Mouse (Mus musculus) kidney, adult 8-10 months (tissue): Measurements from ENCODE around the gene Rarres1.
A peak's percentile ranks its signal among the peaks of the same experiment; 100 is the strongest.

Source experiments
- DNase-seq, 2 experiments: peaks; one replicate each; pipeline ENCODE4 v3.0.0; 2022

The Rarres1 gene

GRCm38 (mm10) chr3:67492086-67492869 is 23.0 kb downstream of the Rarres1 start:
- DNase-seq: no peak

GRCm38 (mm10) chr3:67490156-67490555 is 25.2 kb downstream of the Rarres1 start:
- DNase-seq: no peak

DNA sequence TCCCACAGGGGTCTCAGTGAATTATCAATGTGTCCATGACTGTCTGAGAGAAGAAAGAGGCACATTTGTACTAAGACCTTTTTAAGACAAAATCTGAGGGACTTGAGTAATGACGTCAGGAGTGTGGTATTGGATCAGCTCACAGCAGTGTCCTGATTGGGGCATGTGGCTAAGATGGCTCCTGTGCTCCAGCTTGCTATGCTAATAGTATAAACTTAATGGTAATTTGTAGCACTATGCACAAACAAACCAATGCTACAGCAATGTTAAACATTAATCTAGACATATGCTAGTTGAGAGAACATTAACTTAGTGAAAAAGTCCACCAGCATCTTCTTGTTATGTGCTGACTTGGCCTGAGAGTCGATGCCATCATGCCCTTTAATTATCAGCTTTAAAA is 30.1 kb downstream of the Rarres1 start:
- DNase-seq: no peak

DNA sequence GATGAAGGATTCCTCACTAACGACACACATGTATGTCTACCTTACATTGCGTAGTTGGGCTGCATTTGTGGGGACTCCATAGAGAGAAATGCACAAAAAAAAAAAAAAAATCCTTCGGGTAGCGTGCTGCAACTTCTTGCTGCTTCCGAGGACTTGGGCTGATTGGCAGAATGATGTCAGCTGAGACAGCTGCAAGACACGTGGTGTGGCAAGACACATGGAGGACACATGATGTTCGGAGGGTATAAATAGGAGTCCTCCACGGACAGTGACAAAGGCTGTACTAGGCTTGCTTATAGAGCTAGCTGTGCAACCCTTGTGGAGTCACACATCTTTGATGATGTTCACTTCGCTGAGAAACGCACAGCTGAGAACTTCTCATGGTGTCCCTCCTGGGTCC is 32.9 kb downstream of the Rarres1 start:
- no peak for DNase-seq

DNA sequence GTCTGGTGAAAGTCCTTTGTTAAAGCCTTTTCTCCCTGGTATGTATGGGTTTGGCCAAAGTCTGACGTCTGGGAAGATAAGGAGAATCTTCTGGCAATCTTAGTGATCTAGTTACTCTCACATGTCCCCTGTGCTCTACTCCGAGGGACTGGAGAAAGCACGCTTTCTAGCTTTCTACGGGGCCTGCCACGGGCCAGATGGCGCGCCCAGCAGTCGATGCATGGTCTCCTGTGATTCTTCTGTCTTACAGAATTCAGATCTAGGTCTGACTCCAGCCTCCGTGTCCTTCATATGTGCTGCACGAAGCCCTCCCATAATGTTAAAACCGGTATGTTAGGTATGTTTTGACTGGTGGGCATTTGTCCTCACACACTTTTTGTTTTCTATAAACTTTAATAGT is 35.5 kb downstream of the Rarres1 start:
- DNase-seq: no peak

DNA sequence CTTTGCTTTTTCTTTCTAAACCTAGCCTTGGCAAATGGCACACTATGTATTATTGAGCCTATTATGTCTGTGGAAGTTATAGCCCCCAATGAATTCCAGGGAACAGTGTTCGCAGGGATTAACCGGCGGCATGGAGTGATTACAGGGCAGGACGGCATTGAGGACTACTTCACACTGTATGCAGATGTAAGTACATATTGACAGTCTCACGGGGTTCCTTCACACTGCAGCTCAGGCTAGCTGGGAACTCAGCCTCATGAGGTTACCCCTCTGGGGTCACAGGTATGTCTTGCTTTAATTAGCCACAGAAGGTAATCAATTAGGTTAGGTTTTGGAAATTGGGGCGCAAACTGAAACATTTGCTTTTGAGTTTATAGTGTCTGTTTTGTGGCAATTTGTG is 41.9 kb downstream of the Rarres1 start:
- no peak for DNase-seq

GRCm38 (mm10) chr3:67471408-67472127 is 43.8 kb downstream of the Rarres1 start:
- DNase-seq: no peak

- DNase-seq: no peak
These were observed 48.0 kb downstream of the Rarres1 start for GRCm38 (mm10) chr3:67467281-67467680.

GRCm38 (mm10) chr3:67466576-67466975 is 48.7 kb downstream of the Rarres1 start:
- DNase-seq: no peak

- peak; percentile 61 to 75 for DNase-seq
These were observed 51.6 kb downstream of the Rarres1 start, which contains the start of gene Lxn for GRCm38 (mm10) chr3:67463450-67464372. Gene Lxn, minus strand, starts transcription at chr3:67463926.

DNA sequence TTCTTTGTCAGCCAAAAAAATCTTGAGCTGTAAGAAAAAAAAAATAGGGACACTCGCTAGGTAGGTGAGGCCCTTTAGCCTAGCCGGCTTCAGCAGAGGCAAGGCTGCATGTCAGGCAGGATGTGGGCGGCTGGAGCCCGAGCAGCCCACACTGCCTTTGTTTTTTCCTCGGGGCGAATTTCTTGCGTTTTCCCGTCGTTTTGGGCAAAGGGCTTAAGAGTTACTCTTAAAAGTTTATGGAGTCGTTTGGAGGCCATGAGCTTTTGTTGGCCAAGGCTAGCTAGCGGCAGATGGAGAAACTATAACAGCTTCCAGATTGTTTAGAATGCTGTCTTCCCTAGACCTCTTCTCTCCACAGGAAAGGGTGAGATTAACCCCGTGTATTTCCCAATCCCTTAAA is 52.3 kb downstream of the Rarres1 start:
- no peak for DNase-seq

DNA sequence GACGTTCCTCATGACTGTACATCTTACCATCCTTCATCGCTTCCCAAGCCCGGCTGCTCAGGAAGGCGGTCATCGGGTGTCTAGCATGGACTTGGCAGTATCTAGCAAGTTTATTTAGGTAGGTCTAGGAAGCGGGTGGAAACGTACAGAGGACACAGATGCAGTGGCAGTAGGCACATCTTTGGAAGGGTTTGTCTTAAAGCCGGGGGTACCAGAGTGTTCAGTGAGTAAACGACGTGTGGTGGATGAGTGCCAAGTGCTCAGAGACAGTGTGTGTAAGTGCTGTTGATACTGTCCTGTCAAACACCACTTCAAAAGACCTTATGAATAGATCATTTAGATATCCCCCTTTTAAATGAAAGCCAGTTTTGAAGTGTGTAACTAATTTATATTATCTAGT is 52.7 kb downstream of the Rarres1 start:
- DNase-seq: no peak

GRCm38 (mm10) chr3:67462015-67462414 is 53.3 kb downstream of the Rarres1 start:
- DNase-seq: no peak

GRCm38 (mm10) chr3:67459881-67460280 is 55.4 kb downstream of the Rarres1 start:
- no peak for DNase-seq

- no peak for DNase-seq
These were observed 64.6 kb downstream of the Rarres1 start for GRCm38 (mm10) chr3:67450601-67451210.

- no peak for DNase-seq
These were observed 65.7 kb downstream of the Rarres1 start for GRCm38 (mm10) chr3:67449660-67450059.

GRCm38 (mm10) chr3:67447143-67447542 is 68.2 kb downstream of the Rarres1 start:
- no peak for DNase-seq

DNA sequence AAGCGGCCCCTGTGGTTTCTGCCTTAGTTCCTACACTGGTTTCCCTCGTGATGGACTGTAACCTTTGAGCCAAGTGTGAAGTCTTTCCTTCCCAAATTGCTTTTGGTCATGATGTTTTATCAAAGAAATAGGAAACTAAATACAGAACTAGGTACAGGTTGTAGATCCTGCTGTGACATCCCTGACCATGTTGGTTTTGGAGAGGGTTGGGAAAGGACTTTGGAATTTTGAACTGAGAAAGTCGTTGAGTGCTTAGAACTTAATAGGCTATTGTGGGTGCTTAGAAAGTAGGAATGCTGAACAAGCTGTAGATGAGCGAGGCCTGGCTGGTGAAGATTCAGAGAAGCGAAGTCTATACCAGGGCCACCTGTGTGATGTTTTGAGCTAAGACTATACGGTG is 81.3 kb downstream of the Rarres1 start:
- DNase-seq: no peak

- DNase-seq: peak; percentile 89 to 90
These were observed 85.3 kb downstream of the Rarres1 start, which contains the start of gene Gfm1 for GRCm38 (mm10) chr3:67429999-67430380. Gene Gfm1, plus strand, starts transcription at chr3:67430096.

GRCm38 (mm10) chr3:67429338-67429998 is 85.9 kb downstream of the Rarres1 start:
- no peak for DNase-seq
